Mouse (Mus musculus) C2C12 (cell line): ENCODE measurements around the gene Btbd11.

Source experiments
- CEBPB ChIP-seq: IDR thresholded peaks from one replicate; pipeline ENCODE4 v1.6.1; 2011; ENCODE audit warnings: low read depth, mild to moderate bottlenecking, control low read depth, moderate library complexity
- CTCF ChIP-seq: IDR thresholded peaks from one replicate; pipeline ENCODE4 v1.5.1; 2011; ENCODE audit not compliant: control insufficient read depth, insufficient read depth, insufficient read length
- MAX ChIP-seq: IDR thresholded peaks from one replicate; pipeline ENCODE4 v1.6.1; 2011; ENCODE audit warnings: mild to moderate bottlenecking, control low read depth
- MYOG ChIP-seq: IDR thresholded peaks from one replicate; pipeline ENCODE4 v1.6.1; 2011; ENCODE audit not compliant: control insufficient read depth, insufficient read length; ENCODE audit errors: extremely low read depth
- USF1 ChIP-seq: IDR thresholded peaks from one replicate; pipeline ENCODE4 v1.6.1; 2011; ENCODE audit warnings: low read depth, mild to moderate bottlenecking, control low read depth, moderate library complexity

DNA sequence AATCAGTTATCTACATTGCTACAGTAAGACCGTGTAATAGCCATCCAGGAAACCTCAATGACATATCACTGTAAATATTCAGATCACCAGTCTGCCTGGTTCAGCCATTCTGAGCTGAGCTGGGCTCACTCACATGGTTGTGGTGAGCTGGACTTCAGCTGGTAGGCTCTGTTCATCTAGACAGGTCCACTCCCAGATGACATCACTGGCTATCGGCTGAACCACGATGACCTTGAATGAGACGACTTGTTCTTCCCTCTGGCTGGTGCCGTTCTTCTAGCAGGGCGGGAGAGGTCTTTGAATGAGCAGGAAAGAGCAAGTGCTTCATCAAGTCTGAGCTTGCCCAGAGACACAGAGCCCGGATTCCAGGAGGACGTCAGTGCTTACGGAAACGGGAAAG is 19.7 kb upstream of the Btbd11 start:
- TF ChIP-seq CTCF (no peak), MYOG (no peak), CEBPB (no peak), MAX (no peak), USF1 (no peak)
